Mouse (Mus musculus): ENCODE results near the gene Cfb. TPM values are rescaled to one million over a fixed set of nuclear protein-coding genes. Genes with fewer than 3 reads are reported as not detected.

Gene Cfb
- polyA plus RNA-seq (2021; fragmentation: Nextera tagmentation): 0.39 and 0.50 TPM in 2 replicates
- long read RNA-seq, experiment 1, partial matches to known transcripts: 0 of 2 reads
- long read RNA-seq, experiment 1, other reads (novel, unspliced or antisense): 2 of 2 reads
- long read RNA-seq, experiment 2: 0 reads

DNA sequence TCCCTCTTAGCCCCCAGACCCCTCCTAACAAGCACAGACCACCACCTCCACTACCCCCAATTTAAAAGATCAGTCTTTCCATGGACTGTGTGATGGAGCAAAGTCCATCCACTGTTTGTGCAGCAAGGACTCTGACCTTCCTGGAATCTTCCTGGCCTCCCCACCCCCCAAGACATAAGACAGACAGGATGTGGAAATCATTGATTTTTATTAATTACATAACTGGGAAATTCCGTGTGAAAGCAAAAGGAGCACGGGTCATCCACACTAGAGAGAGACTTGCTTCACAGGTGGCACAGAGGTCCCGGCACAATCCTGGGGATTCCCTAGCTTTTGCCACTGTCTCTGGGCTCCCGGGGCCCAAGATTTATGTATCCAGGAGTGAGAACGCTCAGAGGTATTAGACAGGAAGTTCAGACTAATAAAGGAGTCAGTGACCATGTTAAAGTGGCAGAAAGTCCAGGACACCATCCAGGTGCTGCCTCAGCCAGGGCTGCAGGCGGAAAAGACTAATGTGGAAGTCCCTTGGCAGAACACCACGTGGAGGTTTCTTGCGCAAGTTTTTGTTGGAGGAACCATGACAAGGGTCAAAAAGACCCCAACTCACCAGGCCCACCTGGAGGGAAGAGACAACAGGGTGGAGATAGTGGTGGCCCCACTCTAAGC, at the start of gene Cfb:
Gene Cfb (minus strand): TSS at position 103 of the 666 bp plus-strand sequence.

GRCm38 (mm10) chr17:34898160-34898586, 35.9 kb upstream of the Cfb start, which contains the start of the genes C2 and Ehmt2:
Gene C2 (minus strand): TSS chr17:34898265.
Gene Ehmt2 (plus strand): TSS chr17:34898469.

DNA sequence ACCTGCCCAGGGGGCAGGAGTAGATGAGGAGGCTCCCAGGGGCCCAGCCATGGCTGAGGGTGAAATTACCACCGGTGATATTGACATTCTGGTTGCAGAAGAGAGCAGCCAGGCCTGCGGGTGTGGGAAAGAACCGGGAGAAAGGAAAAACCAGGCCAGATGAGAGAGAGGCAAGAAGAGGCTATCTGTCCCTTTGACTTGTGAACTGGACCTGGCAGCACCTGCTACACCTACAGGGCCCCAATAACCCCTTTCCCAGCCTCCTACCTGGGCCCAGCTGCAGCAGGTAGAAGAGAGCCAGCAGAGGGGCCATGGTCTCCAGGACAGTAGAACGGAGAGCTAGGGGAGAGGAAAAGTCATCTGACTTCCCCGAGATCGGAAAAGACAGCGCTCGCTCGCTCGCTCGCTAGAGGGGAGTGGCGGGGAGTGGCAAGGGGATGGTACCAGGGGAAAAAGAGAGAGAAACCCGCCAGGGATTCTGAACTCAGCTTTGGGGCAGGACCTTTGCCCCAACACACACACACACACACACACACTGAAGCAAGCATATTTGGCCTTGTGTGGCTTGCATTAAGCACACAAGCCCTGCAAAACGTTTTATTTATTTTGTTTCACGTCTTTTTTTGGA, 19.5 kb upstream of the Cfb start, which contains the start of gene Gm20547:
Gene Gm20547 (minus strand): TSS at position 360 of the 628 bp plus-strand sequence.

GRCm38 (mm10) chr17:34879336-34879879, 17.1 kb upstream of the Cfb start, which contains the start of gene Zbtb12:
Gene Zbtb12 (plus strand): TSS chr17:34879483.

GRCm38 (mm10) chr17:34849722-34850516, 12.4 kb downstream of the Cfb start, which contains the start of the genes Skiv2l and Nelfe:
Gene Skiv2l (minus strand): TSS chr17:34850210.
Gene Nelfe (plus strand): TSS chr17:34850391.

DNA sequence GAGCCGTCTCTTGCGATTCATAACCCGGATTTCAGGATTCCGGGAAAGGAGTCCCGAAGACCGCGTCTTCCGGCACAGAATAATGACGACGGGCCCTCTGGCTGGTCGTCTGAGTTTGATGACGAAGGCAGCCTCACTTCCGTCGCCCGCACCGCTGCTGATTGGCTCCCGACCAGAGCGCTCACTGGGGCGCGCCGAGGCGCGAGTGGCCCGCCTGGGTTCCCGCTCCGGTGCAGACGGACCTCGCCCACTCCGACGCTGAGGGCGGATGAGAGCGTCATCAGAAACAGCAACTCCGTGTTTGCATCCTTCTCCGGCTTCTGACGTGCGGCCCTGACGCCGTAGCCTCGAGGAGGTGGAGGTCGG, 25.5 kb downstream of the Cfb start, which contains the start of the genes Stk19 and Dxo:
Gene Stk19 (minus strand): TSS at position 90 of the 366 bp plus-strand sequence.
Gene Dxo (plus strand): TSS at position 164 of the 366 bp plus-strand sequence.

Other genes starting within 250 kb of the Cfb start
- gene Egfl8, start 246.5 kb downstream of the Cfb start, polyA plus RNA-seq (2021; fragmentation: Nextera tagmentation): 4.0 and 4.1 TPM in 2 replicates
- gene Ppt2, start 234.0 kb downstream of the Cfb start, polyA plus RNA-seq (2021; fragmentation: Nextera tagmentation): 6.5 and 13.9 TPM in 2 replicates
- gene Prrt1, start 233.0 kb downstream of the Cfb start, polyA plus RNA-seq (2021; fragmentation: Nextera tagmentation): 12.4 and 24.5 TPM in 2 replicates
- gene Fkbpl, start 217.8 kb downstream of the Cfb start, polyA plus RNA-seq (2021; fragmentation: Nextera tagmentation): 15.4 and 17.0 TPM in 2 replicates
- 25.6 and 45.1 TPM in 2 replicates for gene Atf6b, start 215.4 kb downstream of the Cfb start, polyA plus RNA-seq (2021; fragmentation: Nextera tagmentation)
- gene Tnxb, start 192.0 kb downstream of the Cfb start, polyA plus RNA-seq (2021; fragmentation: Nextera tagmentation): 0.04 and 0.10 TPM in 2 replicates
- gene C4b, start 118.6 kb downstream of the Cfb start, polyA plus RNA-seq (2021; fragmentation: Nextera tagmentation): 3.9 and 8.9 TPM in 2 replicates
- not detected in 2 replicates for gene Cyp21a1, start 58.0 kb downstream of the Cfb start, polyA plus RNA-seq (2021; fragmentation: Nextera tagmentation)
- 60.8 and 64.9 TPM in 2 replicates for gene Stk19, start 25.6 kb downstream of the Cfb start, polyA plus RNA-seq (2021; fragmentation: Nextera tagmentation)
- gene Dxo, start 25.5 kb downstream of the Cfb start, polyA plus RNA-seq (2021; fragmentation: Nextera tagmentation): 25.6 and 26.2 TPM in 2 replicates
- gene Skiv2l, start 12.3 kb downstream of the Cfb start, polyA plus RNA-seq (2021; fragmentation: Nextera tagmentation): 20.2 and 21.7 TPM in 2 replicates
- 34.1 and 37.6 TPM in 2 replicates for gene Nelfe, start 12.1 kb downstream of the Cfb start, polyA plus RNA-seq (2021; fragmentation: Nextera tagmentation)
- 0.17 and 0.25 TPM in 2 replicates for gene Zbtb12, start 17.0 kb upstream of the Cfb start, polyA plus RNA-seq (2021; fragmentation: Nextera tagmentation)
- gene Gm20547, start 19.5 kb upstream of the Cfb start, polyA plus RNA-seq (2021; fragmentation: Nextera tagmentation): not detected in 2 replicates
- 2.7 and 3.3 TPM in 2 replicates for gene C2, start 35.7 kb upstream of the Cfb start, polyA plus RNA-seq (2021; fragmentation: Nextera tagmentation)
- 20.4 and 20.9 TPM in 2 replicates for gene Ehmt2, start 36.0 kb upstream of the Cfb start, polyA plus RNA-seq (2021; fragmentation: Nextera tagmentation)
- 0.48 TPM in 2 replicates for gene Slc44a4, start 51.9 kb upstream of the Cfb start, polyA plus RNA-seq (2021; fragmentation: Nextera tagmentation)
- 30.2 and 37.0 TPM in 2 replicates for gene Neu1, start 68.7 kb upstream of the Cfb start, polyA plus RNA-seq (2021; fragmentation: Nextera tagmentation)
- 0.48 and 1.1 TPM in 2 replicates for gene Hspa1b, start 96.7 kb upstream of the Cfb start, polyA plus RNA-seq (2021; fragmentation: Nextera tagmentation)
- not detected in 2 replicates for gene Gm20481, start 107.4 kb upstream of the Cfb start, polyA plus RNA-seq (2021; fragmentation: Nextera tagmentation)
- gene Hspa1a, start 109.6 kb upstream of the Cfb start, polyA plus RNA-seq (2021; fragmentation: Nextera tagmentation): 5.3 and 7.0 TPM in 2 replicates
- 0.90 and 1.5 TPM in 2 replicates for gene Hspa1l, start 110.2 kb upstream of the Cfb start, polyA plus RNA-seq (2021; fragmentation: Nextera tagmentation)
- gene Lsm2, start 119.3 kb upstream of the Cfb start, polyA plus RNA-seq (2021; fragmentation: Nextera tagmentation): 33.6 and 33.9 TPM in 2 replicates
- 15.7 and 17.2 TPM in 2 replicates for gene Vars, start 138.5 kb upstream of the Cfb start, polyA plus RNA-seq (2021; fragmentation: Nextera tagmentation)
- gene Vwa7, start 154.1 kb upstream of the Cfb start, polyA plus RNA-seq (2021; fragmentation: Nextera tagmentation): 0.13 and 0.25 TPM in 2 replicates
- 0.89 and 0.92 TPM in 2 replicates for gene Sapcd1, start 165.5 kb upstream of the Cfb start, polyA plus RNA-seq (2021; fragmentation: Nextera tagmentation)
- gene Msh5, start 184.2 kb upstream of the Cfb start, polyA plus RNA-seq (2021; fragmentation: Nextera tagmentation): 0.37 and 0.45 TPM in 2 replicates
- gene Clic1, start 187.4 kb upstream of the Cfb start, polyA plus RNA-seq (2021; fragmentation: Nextera tagmentation): 22.7 and 26.4 TPM in 2 replicates
- 20.0 and 22.8 TPM in 2 replicates for gene Ddah2, start 196.5 kb upstream of the Cfb start, polyA plus RNA-seq (2021; fragmentation: Nextera tagmentation)
- gene Ly6g6c, start 202.9 kb upstream of the Cfb start, polyA plus RNA-seq (2021; fragmentation: Nextera tagmentation): not detected in 2 replicates
- gene Mpig6b, start 203.7 kb upstream of the Cfb start, polyA plus RNA-seq (2021; fragmentation: Nextera tagmentation): not detected in 2 replicates
- gene Ly6g6e, start 214.4 kb upstream of the Cfb start, polyA plus RNA-seq (2021; fragmentation: Nextera tagmentation): 2.4 and 3.7 TPM in 2 replicates
- 1.6 and 2.3 TPM in 2 replicates for gene Ly6g6d, start 215.5 kb upstream of the Cfb start, polyA plus RNA-seq (2021; fragmentation: Nextera tagmentation)
- 1.6 and 2.2 TPM in 2 replicates for gene Ly6g6f, start 223.1 kb upstream of the Cfb start, polyA plus RNA-seq (2021; fragmentation: Nextera tagmentation)
- gene Abhd16a, start 226.7 kb upstream of the Cfb start, polyA plus RNA-seq (2021; fragmentation: Nextera tagmentation): 102 and 121 TPM in 2 replicates
- gene Ly6g5c, start 245.8 kb upstream of the Cfb start, polyA plus RNA-seq (2021; fragmentation: Nextera tagmentation): not detected in 2 replicates